Mouse (Mus musculus): ENCODE results near the gene Psmb9. TPM values are rescaled to one million over a fixed set of nuclear protein-coding genes. Genes with fewer than 3 reads are reported as not detected.

The Psmb9 gene
- polyA plus RNA-seq, 1 experiment, result 32.3 TPM

DNA sequence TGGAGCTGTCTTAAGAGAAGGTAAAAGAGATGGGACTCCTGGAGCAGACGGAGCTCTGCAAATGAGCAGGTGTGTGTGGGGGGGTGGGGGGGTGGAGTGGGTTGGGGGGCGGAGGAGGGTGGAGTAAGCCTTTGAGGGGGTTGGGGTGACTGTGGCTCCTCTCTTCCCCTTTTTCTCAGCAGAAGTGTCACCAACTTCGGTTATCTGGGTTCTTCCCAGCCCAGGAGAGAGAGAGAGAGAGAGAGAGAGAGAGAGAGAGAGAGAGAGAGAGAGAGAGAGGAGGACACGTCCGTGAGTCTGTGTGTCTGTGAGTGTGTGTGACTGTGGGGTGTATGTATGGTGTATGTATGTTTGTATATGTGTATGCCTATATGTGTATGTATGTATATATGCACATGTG lies 44.1 kb downstream of the Psmb9 start:
- TF ChIP-seq CTCF (conservative IDR thresholded peaks at IDR 0.05; ENCODE audit: insufficient read depth, insufficient read length, low read depth, low read length) (no peak), POLR2A (IDR thresholded peaks at IDR 0.05; ENCODE audit: low read depth, low read length) (no peak)
- no peaks in the 10 kb centered on the region for H3K4me1 ChIP-seq (ENCODE audit: control insufficient read depth, insufficient read depth, low read length)
- H3K27ac ChIP-seq (ENCODE audit: insufficient read depth, low read depth, low read length), result no peak overlapping the region
- no peak overlapping the region for H3K4me3 ChIP-seq (ENCODE audit: insufficient read depth, low read depth, low read length)
- DNase-seq, result no peak
- 60% methylated on average over 3 of the region's 5 CpGs for WGBS
- no peaks in the 10 kb centered on the region for H3K27me3 ChIP-seq (replicated peaks; ENCODE audit: control insufficient read depth, insufficient read depth, low read length)
- no peaks in the 10 kb centered on the region for H3K36me3 ChIP-seq (ENCODE audit: control insufficient read depth, insufficient read depth, low read length)

DNA sequence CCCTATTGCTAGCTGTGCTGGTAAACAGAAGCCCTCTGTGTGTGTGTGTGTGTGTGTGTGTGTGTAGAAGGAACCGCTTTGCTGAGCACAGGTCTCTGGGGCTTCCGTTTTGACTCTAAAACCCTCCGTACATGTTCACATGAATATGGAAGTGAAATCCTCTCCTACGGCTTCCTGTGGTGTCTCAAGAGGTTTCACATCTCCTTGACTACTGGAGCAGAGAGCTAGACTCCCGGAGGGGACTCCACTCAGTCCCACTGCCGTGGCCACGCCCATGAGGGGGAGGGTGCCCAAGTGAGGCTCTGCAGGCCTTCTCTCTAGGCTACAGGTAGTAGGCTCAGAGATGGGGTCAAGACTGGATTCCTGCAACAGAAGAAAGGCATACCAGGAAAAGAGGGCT lies 44.5 kb downstream of the Psmb9 start, which contains the start of gene H2-DMb2:
Gene H2-DMb2, plus strand, starts transcription at position 275 of the 400 bp plus-strand sequence.
- no peaks in the 10 kb centered on the region for H3K27me3 ChIP-seq (replicated peaks; ENCODE audit: control insufficient read depth, insufficient read depth, low read length)
- no peaks in the 10 kb centered on the region for H3K4me1 ChIP-seq (ENCODE audit: control insufficient read depth, insufficient read depth, low read length)
- no peaks in the 10 kb centered on the region for H3K36me3 ChIP-seq (ENCODE audit: control insufficient read depth, insufficient read depth, low read length)
- H3K4me3 ChIP-seq (ENCODE audit: insufficient read depth, low read depth, low read length), result no peak within 1 kb of the TSS
- DNase-seq, result peak; percentile 51
- 22% methylated on average over 7 of the region's 7 CpGs for WGBS
- no peak within 1 kb of the TSS for H3K27ac ChIP-seq (ENCODE audit: insufficient read depth, low read depth, low read length)
- no peak for TF ChIP-seq CTCF (conservative IDR thresholded peaks at IDR 0.05; ENCODE audit: insufficient read depth, insufficient read length, low read depth, low read length)
- TF ChIP-seq POLR2A (IDR thresholded peaks at IDR 0.05; ENCODE audit: low read depth, low read length), result no peak

DNA sequence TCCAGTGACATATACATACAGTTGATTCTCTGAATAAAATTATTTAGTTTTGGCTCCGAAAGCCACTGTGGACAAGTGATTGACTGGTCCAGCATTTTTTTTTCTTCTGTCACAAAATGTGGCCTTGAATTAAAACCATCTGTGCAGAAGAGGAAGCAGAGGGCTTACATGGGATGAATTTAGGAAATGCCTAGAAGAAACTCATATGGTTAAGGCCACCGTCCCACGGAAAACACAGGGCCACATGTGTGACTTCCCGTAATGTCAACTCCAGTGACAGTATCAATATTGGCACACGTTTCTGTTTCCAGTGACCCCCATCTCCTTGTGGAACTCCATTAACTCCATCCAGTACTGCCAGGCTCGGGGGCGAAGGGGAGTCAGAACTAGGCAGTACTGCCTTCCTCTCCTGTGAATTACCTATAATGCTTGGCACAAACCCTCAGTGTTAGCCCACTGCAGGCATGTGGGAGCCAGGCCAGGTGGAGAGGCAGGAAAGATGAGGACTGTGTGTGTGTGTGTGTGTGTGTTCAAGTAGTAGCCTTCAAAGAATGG lies 45.0 kb downstream of the Psmb9 start:
- WGBS, result 72% methylated on average over 7 of the region's 7 CpGs
- Histone ChIP-seq H3K27ac (ENCODE audit: insufficient read depth, low read depth, low read length) (no peak overlapping the region), H3K27me3 (replicated peaks; ENCODE audit: control insufficient read depth, insufficient read depth, low read length) (no peaks in the 10 kb centered on the region), H3K4me1 (ENCODE audit: control insufficient read depth, insufficient read depth, low read length) (no peaks in the 10 kb centered on the region), H3K36me3 (ENCODE audit: control insufficient read depth, insufficient read depth, low read length) (no peaks in the 10 kb centered on the region), H3K4me3 (ENCODE audit: insufficient read depth, low read depth, low read length) (no peak overlapping the region)
- no peak for TF ChIP-seq POLR2A (IDR thresholded peaks at IDR 0.05; ENCODE audit: low read depth, low read length)
- TF ChIP-seq CTCF (conservative IDR thresholded peaks at IDR 0.05; ENCODE audit: insufficient read depth, insufficient read length, low read depth, low read length), result no peak
- no peak for DNase-seq

DNA sequence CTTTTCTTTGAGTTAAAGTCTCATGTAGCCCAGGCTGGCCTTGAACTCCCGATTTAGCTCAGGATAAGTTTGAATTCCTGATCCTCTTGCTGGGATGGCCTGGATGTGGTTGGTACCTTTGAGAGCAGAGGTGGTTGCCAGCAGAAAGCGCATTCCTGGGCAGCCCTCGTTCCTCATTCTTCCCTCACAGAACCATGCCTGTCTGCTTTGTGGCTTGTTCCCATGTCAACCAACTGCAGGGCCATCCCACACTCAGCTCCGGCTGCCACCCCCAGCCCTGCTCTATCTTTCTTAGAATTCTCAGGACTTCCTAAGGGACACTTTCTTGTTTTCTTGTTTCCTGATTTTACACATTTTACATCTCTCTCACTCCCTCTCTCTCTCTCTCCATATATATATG lies 46.1 kb downstream of the Psmb9 start:
- 68% methylated on average over 4 of the region's 4 CpGs for WGBS
- DNase-seq, result no peak
- H3K4me1 ChIP-seq (ENCODE audit: control insufficient read depth, insufficient read depth, low read length), result no peaks in the 10 kb centered on the region
- H3K4me3 ChIP-seq (ENCODE audit: insufficient read depth, low read depth, low read length), result no peak overlapping the region
- no peaks in the 10 kb centered on the region for H3K27me3 ChIP-seq (replicated peaks; ENCODE audit: control insufficient read depth, insufficient read depth, low read length)
- H3K27ac ChIP-seq (ENCODE audit: insufficient read depth, low read depth, low read length), result no peak overlapping the region
- H3K36me3 ChIP-seq (ENCODE audit: control insufficient read depth, insufficient read depth, low read length), result no peaks in the 10 kb centered on the region
- TF ChIP-seq CTCF (conservative IDR thresholded peaks at IDR 0.05; ENCODE audit: insufficient read depth, insufficient read length, low read depth, low read length), result no peak
- TF ChIP-seq POLR2A (IDR thresholded peaks at IDR 0.05; ENCODE audit: low read depth, low read length), result no peak

DNA sequence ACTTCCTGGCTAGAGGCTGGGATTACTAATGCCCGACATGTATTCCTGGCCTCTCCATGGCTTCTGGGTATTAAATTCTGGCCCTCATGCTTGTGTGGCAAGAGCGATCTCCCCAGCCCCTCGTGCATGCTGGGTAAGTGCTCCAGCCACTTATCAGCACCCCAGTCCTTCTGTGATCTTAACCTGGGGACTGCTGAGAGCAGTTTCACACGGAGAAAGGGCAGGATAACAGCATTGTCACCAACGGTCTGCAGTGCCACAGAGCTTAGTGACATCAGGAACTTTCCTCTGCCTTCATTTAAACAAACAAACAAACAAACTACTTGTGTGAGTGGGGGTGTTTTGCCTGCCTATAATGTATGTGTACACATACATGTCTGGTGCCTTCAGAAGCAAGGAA lies 47.3 kb downstream of the Psmb9 start:
- H3K27me3 ChIP-seq (replicated peaks; ENCODE audit: control insufficient read depth, insufficient read depth, low read length), result no peaks in the 10 kb centered on the region
- TF ChIP-seq POLR2A (IDR thresholded peaks at IDR 0.05; ENCODE audit: low read depth, low read length) (no peak), CTCF (conservative IDR thresholded peaks at IDR 0.05; ENCODE audit: insufficient read depth, insufficient read length, low read depth, low read length) (no peak)
- H3K27ac ChIP-seq (ENCODE audit: insufficient read depth, low read depth, low read length), result no peak overlapping the region
- H3K36me3 ChIP-seq (ENCODE audit: control insufficient read depth, insufficient read depth, low read length), result no peaks in the 10 kb centered on the region
- no peak overlapping the region for H3K4me3 ChIP-seq (ENCODE audit: insufficient read depth, low read depth, low read length)
- no peaks in the 10 kb centered on the region for H3K4me1 ChIP-seq (ENCODE audit: control insufficient read depth, insufficient read depth, low read length)
- no peak for DNase-seq
- WGBS, result 26% methylated on average over 5 of the region's 5 CpGs

- peak overlapping the region; percentile 20 for H3K4me3 ChIP-seq (ENCODE audit: insufficient read depth, low read depth, low read length)
- no peaks in the 10 kb centered on the region for H3K27me3 ChIP-seq (replicated peaks; ENCODE audit: control insufficient read depth, insufficient read depth, low read length)
- TF ChIP-seq POLR2A (IDR thresholded peaks at IDR 0.05; ENCODE audit: low read depth, low read length) (no peak), CTCF (conservative IDR thresholded peaks at IDR 0.05; ENCODE audit: insufficient read depth, insufficient read length, low read depth, low read length) (no peak)
- no peak overlapping the region for H3K27ac ChIP-seq (ENCODE audit: insufficient read depth, low read depth, low read length)
- H3K4me1 ChIP-seq (ENCODE audit: control insufficient read depth, insufficient read depth, low read length), result no peaks in the 10 kb centered on the region
- no peaks in the 10 kb centered on the region for H3K36me3 ChIP-seq (ENCODE audit: control insufficient read depth, insufficient read depth, low read length)
- DNase-seq, result peak; percentile 64
- WGBS, result 7% methylated on average over 16 of the region's 16 CpGs
Observed at GRCm38 (mm10) chr17:34139416-34139815, 48.1 kb downstream of the Psmb9 start.

GRCm38 (mm10) chr17:34138655-34139054 lies 48.9 kb downstream of the Psmb9 start:
- 91% methylated on average over 7 of the region's 7 CpGs for WGBS
- Histone ChIP-seq H3K36me3 (ENCODE audit: control insufficient read depth, insufficient read depth, low read length) (no peaks in the 10 kb centered on the region), H3K4me1 (ENCODE audit: control insufficient read depth, insufficient read depth, low read length) (no peaks in the 10 kb centered on the region), H3K27ac (ENCODE audit: insufficient read depth, low read depth, low read length) (no peak overlapping the region), H3K4me3 (ENCODE audit: insufficient read depth, low read depth, low read length) (no peak overlapping the region), H3K27me3 (replicated peaks; ENCODE audit: control insufficient read depth, insufficient read depth, low read length) (no peaks in the 10 kb centered on the region)
- TF ChIP-seq POLR2A (IDR thresholded peaks at IDR 0.05; ENCODE audit: low read depth, low read length) (no peak), CTCF (conservative IDR thresholded peaks at IDR 0.05; ENCODE audit: insufficient read depth, insufficient read length, low read depth, low read length) (no peak)
- no peak for DNase-seq

Data from kidney, adult 2 months (tissue).